Mouse (Mus musculus) adrenal gland, adult 18-20 months (tissue): ENCODE results near the gene Spata17. TPM values are rescaled to one million over a fixed set of nuclear protein-coding genes. Genes with fewer than 3 reads are reported as not detected.
"Not testable (repeated sequence)": the region's sequence is repeated elsewhere in the genome, so short reads cannot be mapped to it uniquely, and the experiment has no call there.

Source experiments
- DNase-seq, 2 experiments: peaks; one replicate each; pipeline ENCODE4 v3.0.0; 2021 to 2022; ENCODE audit warnings: low spot score in 2 of 2
- total RNA-seq, 2 experiments: library from RNA; stranded (reverse); gene quantifications; 1 replicate in 1 of 2; 2 replicates in 1 of 2; pipeline ENCODE4 v1.2.3; 2021

Spata17 gene
- total RNA-seq, 2 experiments from 2014 or later = 0.56 to 1.1 TPM

GRCm38 (mm10) chr1:187178546-187178945 lies 36.7 kb downstream of the Spata17 start:
- no peak for DNase-seq

GRCm38 (mm10) chr1:187175991-187176390 lies 39.3 kb downstream of the Spata17 start:
- DNase-seq = no peak

DNA sequence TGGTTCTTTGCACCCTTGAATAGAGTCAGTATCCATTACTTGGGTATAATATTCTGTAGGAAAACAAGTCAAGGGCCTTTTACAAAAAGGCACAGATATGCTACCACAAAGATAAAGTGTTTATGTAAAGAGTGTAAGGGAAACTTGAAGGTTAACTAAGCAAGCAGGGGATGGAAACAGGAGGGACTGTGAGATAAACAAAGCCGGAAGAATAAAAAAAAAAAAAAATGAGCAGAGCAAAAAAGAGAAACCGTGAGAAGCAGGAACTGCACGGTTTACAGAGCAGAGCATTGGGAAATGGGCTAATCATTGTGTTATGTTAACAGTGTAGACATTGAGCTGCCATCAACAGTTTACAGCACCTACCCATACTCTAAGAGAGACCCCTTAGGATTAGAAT lies 44.9 kb downstream of the Spata17 start:
- DNase-seq = no peak

DNA sequence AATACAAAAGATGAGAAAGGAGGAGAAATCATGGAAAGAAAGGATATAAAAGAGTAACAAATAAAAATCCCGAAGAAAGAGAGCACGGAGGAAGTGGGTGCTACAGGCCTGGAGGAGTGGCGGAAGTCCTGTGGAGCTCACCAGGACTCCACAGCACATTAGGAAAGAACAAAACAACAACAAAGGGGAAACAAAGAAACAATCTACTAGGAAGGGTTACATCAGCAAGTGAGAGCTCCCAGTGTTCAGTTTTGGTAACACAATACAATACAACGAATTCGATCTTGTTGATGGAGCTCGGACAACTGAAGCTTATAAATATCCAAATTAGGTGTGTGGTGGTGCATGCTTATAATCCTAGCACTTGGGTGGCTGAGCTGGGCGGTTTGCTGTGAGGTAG lies 45.6 kb downstream of the Spata17 start:
- no peak for DNase-seq

DNA sequence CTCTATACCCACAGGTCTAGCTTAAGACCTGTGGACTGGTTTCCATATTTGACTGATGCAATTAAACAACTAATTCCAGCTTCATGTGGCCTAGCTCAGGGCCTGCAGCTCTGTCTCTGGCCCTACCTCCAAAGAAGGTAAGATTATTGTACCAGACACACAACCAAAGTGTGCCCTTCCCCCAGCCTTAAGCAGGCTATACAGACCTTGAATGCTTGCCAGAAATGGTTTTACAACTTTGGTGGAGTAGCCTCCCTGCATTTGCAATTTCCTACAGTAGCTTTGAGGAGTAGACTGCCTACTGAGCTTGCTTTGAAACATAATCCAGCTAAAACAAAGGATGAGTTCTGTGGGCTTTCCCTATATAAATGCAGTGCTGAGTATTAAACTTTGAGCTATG lies 51.7 kb downstream of the Spata17 start:
- DNase-seq = no peak

DNA sequence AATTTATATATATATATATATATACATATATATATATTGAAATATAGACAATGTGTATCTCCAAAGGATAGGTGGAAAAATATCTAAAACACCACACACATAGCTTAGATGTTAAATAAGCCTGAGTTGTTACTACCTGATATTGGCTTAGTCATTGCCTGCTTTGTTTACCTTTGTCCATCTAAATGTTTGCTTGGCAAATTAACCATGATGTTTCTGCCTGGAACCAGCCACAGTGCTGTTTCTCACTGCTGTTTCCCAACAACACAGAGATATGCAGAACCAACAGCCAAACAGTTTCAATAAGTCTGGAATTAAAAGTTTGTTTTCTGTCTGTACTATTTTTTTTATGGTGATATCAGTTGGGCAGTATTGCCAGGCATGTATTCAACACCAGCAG lies 59.6 kb downstream of the Spata17 start:
- no peak for DNase-seq

DNA sequence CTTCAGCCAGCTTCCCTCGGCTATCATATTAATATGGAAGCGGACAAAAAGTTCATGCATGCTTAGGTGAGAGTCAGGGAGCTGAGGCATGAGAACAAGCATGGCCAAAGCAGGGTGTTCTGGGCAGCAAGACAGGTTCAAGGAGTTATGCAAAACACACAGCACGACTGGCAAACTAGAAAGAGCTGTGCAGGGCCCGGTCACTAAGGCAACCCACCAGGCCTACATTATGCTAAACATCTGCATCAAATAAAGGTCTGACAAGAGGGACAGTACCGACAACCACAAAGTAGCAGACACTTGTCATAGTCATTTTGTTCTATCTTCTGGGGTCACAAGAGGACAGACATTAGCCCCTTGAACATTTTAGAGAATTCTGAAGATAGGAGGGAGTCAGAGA lies 61.6 kb downstream of the Spata17 start:
- no peak for DNase-seq

DNA sequence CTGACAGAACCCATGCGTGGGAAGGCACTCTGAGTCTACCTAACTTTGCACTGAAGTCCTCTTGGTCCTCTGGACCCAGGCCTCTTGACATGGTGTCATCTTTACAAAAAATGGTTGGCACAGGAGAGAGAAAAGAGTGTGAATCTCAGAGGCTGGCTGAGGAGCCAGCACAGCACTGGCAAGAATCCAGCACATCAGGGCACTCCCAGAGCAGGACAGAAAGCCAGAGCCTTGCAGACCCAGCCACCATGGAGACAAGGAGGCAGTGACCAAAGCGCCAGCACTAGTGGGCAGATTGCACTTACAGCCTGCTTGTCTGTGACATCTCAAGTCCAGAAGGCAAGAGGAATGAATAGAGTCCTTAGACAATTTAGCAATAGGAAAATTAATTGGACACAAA lies 62.7 kb downstream of the Spata17 start:
- DNase-seq = no peak

- no peak for DNase-seq
Measured at GRCm38 (mm10) chr1:187142984-187143383, 72.3 kb downstream of the Spata17 start.

DNA sequence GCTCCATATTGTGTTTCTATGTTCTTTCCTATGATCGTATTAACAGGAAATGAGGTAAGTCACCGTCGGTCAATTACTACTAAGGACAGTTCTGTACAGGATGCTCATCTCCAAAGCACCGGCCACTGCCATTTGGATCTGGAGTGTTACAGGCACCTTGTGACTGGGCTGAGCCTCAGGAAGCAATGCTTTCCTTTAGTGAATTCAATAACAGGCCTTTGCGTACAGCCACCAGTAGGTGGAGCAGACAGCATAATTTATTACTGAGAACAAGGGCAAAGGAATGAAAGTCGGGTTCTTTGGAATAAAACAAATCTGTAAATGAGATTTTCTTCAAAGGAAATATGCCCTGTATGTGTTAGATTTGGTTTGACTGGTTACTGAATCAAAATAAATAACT lies 77.8 kb downstream of the Spata17 start:
- DNase-seq = peak; percentile 23 to 29

- DNase-seq = no peak
Measured at GRCm38 (mm10) chr1:187135887-187136286, 79.4 kb downstream of the Spata17 start.

DNA sequence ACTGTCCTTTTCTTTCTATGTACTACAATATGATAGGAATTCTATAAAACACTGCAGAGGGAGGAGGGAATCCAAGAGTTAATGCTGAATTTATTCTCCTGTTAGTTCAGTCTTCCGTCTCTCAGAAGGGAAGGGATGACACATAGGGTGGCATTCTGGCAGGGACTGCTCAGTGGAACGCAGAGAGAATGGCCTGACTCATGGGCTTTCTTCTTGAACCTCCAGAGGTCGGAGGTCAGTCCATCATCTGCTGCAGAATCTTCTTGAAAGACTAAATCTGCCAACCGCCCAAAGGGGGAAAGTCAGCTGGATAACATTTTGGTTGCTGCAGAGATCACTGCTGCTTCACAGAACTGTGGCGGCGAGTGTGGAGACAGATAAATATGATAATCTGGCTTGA lies 81.4 kb downstream of the Spata17 start:
- DNase-seq = no peak

DNA sequence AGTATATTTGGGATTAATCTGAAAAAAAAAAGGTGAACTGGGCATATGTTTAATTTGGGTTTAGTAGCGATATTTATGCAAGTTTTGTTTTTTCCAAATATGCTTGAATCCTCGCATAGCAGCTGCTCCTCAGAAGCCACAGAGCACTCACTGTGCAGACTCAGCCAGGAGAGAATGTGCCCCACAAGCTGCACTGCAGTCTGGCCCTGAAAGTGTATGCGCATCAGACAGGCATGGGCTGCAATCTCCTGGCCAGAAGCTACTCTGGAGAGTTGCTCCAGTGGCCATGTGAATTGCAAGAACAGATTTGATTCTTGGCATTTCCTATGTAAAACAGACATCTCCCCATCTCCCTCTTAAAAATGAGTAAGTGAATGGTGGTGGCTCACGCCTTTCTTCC lies 82.9 kb downstream of the Spata17 start:
- no peak for DNase-seq

DNA sequence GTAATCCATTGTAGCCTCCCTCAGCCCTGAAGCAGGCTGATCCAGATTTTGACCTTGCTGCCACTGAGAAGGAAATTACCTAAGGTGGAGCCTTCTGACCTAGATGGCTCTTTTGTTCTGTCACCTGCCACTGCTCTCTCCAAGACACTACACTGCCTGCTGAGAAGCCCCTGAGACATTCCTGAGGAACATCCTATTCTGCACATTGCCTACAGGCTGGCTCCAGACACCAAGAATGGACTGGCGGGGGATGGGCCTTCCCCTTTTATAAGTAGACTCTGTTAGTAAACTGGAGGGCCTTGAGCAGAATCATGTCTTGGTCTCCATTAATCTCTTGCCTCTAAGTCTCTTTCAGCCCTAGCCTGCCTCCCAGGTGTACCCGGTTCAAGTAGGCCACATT lies 87.7 kb downstream of the Spata17 start:
- DNase-seq = not testable (repeated sequence)

GRCm38 (mm10) chr1:187125733-187126132 lies 89.5 kb downstream of the Spata17 start:
- no peak for DNase-seq

DNA sequence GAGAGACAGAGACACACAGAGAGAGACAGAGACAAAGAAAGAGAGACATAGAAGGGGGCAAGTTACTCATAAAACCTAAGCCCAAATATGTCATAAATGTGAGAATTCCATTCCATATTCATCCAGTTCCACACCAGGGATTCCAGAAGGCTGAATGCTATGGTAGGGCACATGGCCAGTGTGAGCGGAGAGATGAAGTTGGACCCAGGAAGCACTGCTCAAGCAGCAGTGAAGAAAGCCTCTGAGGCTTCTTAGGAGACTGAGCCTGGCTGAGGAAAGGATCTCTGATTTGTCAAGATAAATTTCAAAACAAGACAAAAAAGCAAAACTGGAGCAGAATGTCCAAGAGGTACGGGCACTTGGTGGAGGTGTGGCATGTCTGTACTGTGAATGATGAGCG lies 90.3 kb downstream of the Spata17 start:
- DNase-seq = no peak

GRCm38 (mm10) chr1:187119300-187119699 lies 96.0 kb downstream of the Spata17 start:
- DNase-seq = no peak

DNA sequence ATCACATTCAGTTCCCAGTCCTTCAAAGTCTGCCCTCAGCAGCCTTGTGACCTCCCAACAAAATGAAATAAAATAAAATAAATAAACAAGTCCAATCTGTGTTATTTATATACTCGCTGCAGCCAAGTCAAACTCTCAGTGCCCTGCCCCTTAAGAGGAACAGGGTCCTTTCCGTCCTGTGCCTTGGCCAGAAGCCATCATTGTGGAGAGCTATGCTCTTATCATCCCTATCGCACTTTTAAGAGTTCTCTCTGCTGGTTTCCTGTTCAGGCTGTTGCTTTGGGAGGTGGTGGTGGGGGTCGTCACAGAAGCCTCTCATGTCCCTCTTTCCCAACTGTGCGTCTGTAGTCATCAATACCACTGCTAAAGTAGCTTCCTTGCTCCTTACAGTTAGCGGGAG lies 97.2 kb downstream of the Spata17 start:
- DNase-seq = no peak

DNA sequence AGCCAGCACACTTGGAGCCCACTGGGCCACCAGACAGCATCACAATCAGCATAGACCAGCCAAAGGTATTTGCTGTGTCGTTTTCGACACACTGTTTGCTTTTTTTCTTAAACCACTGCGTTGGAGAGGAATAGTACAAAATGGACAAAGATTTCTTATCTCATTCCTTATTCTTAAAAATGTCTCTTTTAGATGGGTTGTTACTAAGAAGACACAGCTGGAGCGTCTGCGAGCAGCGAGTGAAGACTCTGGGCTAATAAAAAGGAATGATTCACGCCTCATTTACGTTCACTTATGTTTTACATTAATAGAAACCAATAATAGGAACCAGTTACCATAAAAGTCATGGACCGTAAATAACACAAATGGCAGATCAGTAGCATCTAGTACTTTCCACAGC lies 101.5 kb downstream of the Spata17 start:
- DNase-seq = no peak

- no peak for DNase-seq
Measured at GRCm38 (mm10) chr1:187102130-187102529, 113.1 kb downstream of the Spata17 start.

DNA sequence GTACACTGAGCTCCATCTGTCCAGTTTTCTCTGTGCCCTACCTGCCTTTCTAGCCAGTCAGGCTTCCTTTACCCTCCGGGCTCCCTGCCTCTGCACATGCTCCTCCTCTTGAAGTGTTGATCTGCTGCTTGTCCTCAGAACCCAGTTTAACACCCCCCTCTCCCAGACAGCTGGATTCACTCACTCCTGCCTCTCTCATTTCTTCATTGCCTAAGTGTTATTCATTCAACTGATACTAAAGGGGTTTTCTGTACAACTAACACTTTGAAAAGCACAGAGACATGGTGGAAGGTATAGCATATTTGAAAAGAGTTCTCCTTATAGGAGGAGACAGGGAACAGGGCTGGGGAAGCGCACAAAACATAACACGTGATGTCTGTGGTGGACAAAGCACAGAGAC lies 114.1 kb downstream of the Spata17 start:
- no peak for DNase-seq

DNA sequence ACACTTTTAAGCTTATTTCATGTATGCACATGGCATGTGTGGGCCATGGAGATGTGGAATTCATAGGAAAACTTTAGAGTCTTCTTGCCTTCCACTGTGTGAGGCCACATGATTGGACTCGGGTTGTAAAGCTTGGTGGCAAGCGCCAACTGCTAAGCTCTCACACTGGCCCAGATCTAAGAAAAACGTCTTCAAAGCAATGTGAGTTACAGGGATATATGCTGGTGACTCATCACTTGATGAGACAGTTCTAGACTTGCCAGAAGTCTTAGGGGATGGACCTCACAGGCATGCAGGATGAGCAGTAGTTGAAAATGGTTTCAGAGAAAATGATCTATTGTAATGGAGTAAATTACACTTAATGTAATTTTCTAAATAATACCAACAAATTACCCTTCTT lies 114.6 kb downstream of the Spata17 start:
- DNase-seq = no peak

DNA sequence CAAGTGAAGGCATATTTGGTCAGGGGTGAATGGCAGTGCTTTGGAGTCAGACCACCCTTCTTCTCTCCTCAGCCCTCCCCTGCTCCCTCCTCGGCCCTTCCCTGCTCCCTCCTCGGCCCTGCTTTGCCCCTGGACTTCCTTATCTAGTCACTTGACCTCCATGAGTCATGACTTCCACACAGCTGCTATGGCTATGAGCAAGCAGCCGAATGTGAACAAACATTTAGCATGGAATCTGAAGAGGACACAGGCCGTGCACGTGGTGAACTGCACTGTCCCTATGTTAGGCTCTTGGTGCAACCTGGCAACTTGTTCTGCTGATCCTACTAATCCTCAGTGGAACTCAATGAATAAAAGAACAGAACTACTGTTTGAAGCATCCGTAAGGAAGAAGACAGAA lies 117.0 kb downstream of the Spata17 start:
- DNase-seq = peak in 1 of 2 experiments; percentile 4

DNA sequence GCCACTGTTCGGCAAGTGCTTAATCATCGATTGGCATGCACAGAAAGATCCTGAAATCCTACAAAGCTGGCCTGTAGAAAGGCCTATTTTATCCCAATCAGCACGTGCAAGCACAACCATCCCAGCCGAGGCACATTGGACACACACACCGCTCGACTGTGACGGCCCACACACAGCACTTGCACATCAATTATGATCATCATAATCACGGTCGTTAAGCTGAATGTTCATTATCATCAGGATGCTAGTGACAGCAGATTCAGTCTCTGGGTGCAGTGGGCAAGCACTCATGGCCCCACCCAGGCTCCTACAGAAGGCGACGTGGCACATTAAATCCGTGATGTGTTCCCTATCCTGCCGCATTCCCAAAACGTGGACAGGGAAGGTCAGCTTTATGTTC lies 122.7 kb downstream of the Spata17 start:
- no peak for DNase-seq
